Mouse (Mus musculus): Measurements from ENCODE around the gene Chchd3. TPM values are rescaled to one million over a fixed set of nuclear protein-coding genes. Genes with fewer than 3 reads are reported as not detected.

The Chchd3 gene
- polyA plus RNA-seq, 1 experiment from 2014 or later, result 103 TPM

GRCm38 (mm10) chr6:32959816-32960550, 100.1 kb downstream of the Chchd3 start:
- TF ChIP-seq CTCF (IDR thresholded peaks at IDR 0.05; ENCODE audit: low read depth), result no peak
- Histone ChIP-seq H3K9me3 (ENCODE audit: low read depth, low read length) (no peaks in the 10 kb centered on the region), H3K4me2 (no peak overlapping the region), H3K27me3 (ENCODE audit: insufficient read depth, low read length) (no peaks in the 10 kb centered on the region), H3K27ac (ENCODE audit: low read depth) (no peak overlapping the region), H3K4me3 (ENCODE audit: low read depth, low read length) (no peak overlapping the region), H3K9ac (no peak overlapping the region), H3K36me3 (ENCODE audit: insufficient read depth) (no peaks in the 10 kb centered on the region), H3K4me1 (ENCODE audit: insufficient read depth) (no peaks in the 10 kb centered on the region)
- DNase-seq, result no peak
- no peak for ATAC-seq (ENCODE audit: insufficient read depth)
- 75% methylated on average over 5 of the region's 5 CpGs for WGBS

- TF ChIP-seq CTCF (IDR thresholded peaks at IDR 0.05; ENCODE audit: low read depth), result no peak
- Histone ChIP-seq H3K4me2 (no peak overlapping the region), H3K4me3 (ENCODE audit: low read depth, low read length) (no peak overlapping the region), H3K4me1 (ENCODE audit: insufficient read depth) (no peaks in the 10 kb centered on the region), H3K36me3 (ENCODE audit: insufficient read depth) (no peaks in the 10 kb centered on the region), H3K9me3 (ENCODE audit: low read depth, low read length) (no peaks in the 10 kb centered on the region), H3K27me3 (ENCODE audit: insufficient read depth, low read length) (no peaks in the 10 kb centered on the region), H3K27ac (ENCODE audit: low read depth) (no peak overlapping the region), H3K9ac (no peak overlapping the region)
- 75% methylated on average over 3 of the region's 3 CpGs for WGBS
- no peak for ATAC-seq (ENCODE audit: insufficient read depth)
- no peak for DNase-seq
Observed at GRCm38 (mm10) chr6:32955481-32955880, 104.6 kb downstream of the Chchd3 start.

GRCm38 (mm10) chr6:32950973-32951372, 109.1 kb downstream of the Chchd3 start:
- no peak overlapping the region for H3K9ac ChIP-seq
- no peaks in the 10 kb centered on the region for H3K9me3 ChIP-seq (ENCODE audit: low read depth, low read length)
- no peak overlapping the region for H3K27ac ChIP-seq (ENCODE audit: low read depth)
- no peak overlapping the region for H3K4me2 ChIP-seq
- no peaks in the 10 kb centered on the region for H3K27me3 ChIP-seq (ENCODE audit: insufficient read depth, low read length)
- ATAC-seq (ENCODE audit: insufficient read depth) (no peak), DNase-seq (no peak)
- 64% methylated on average over 4 of the region's 4 CpGs for WGBS
- no peak for TF ChIP-seq CTCF (IDR thresholded peaks at IDR 0.05; ENCODE audit: low read depth)
- no peaks in the 10 kb centered on the region for H3K4me1 ChIP-seq (ENCODE audit: insufficient read depth)
- no peak overlapping the region for H3K4me3 ChIP-seq (ENCODE audit: low read depth, low read length)
- H3K36me3 ChIP-seq (ENCODE audit: insufficient read depth), result no peaks in the 10 kb centered on the region

- Histone ChIP-seq H3K4me3 (ENCODE audit: low read depth, low read length) (no peak overlapping the region), H3K9ac (no peak overlapping the region), H3K27ac (ENCODE audit: low read depth) (no peak overlapping the region), H3K9me3 (ENCODE audit: low read depth, low read length) (no peaks in the 10 kb centered on the region), H3K4me1 (ENCODE audit: insufficient read depth) (no peaks in the 10 kb centered on the region), H3K36me3 (ENCODE audit: insufficient read depth) (no peaks in the 10 kb centered on the region), H3K27me3 (ENCODE audit: insufficient read depth, low read length) (no peaks in the 10 kb centered on the region), H3K4me2 (no peak overlapping the region)
- TF ChIP-seq CTCF (IDR thresholded peaks at IDR 0.05; ENCODE audit: low read depth), result no peak
- WGBS, result 94% methylated on average over 3 of the region's 3 CpGs
- DNase-seq (no peak), ATAC-seq (ENCODE audit: insufficient read depth) (no peak)
Observed at GRCm38 (mm10) chr6:32949702-32950101, 110.4 kb downstream of the Chchd3 start.

GRCm38 (mm10) chr6:32947225-32947624, 112.8 kb downstream of the Chchd3 start:
- H3K9ac ChIP-seq, result no peak overlapping the region
- H3K4me2 ChIP-seq, result no peak overlapping the region
- no peak overlapping the region for H3K27ac ChIP-seq (ENCODE audit: low read depth)
- DNase-seq (no peak), ATAC-seq (ENCODE audit: insufficient read depth) (no peak)
- H3K4me3 ChIP-seq (ENCODE audit: low read depth, low read length), result no peak overlapping the region
- H3K36me3 ChIP-seq (ENCODE audit: insufficient read depth), result no peaks in the 10 kb centered on the region
- no peaks in the 10 kb centered on the region for H3K27me3 ChIP-seq (ENCODE audit: insufficient read depth, low read length)
- no peak for TF ChIP-seq CTCF (IDR thresholded peaks at IDR 0.05; ENCODE audit: low read depth)
- H3K4me1 ChIP-seq (ENCODE audit: insufficient read depth), result no peaks in the 10 kb centered on the region
- no peaks in the 10 kb centered on the region for H3K9me3 ChIP-seq (ENCODE audit: low read depth, low read length)
- 21% methylated on average over 6 of the region's 6 CpGs for WGBS

GRCm38 (mm10) chr6:32944956-32945355, 115.1 kb downstream of the Chchd3 start:
- TF ChIP-seq CTCF (IDR thresholded peaks at IDR 0.05; ENCODE audit: low read depth), result no peak
- Histone ChIP-seq H3K27ac (ENCODE audit: low read depth) (no peak overlapping the region), H3K9me3 (ENCODE audit: low read depth, low read length) (no peaks in the 10 kb centered on the region), H3K36me3 (ENCODE audit: insufficient read depth) (no peaks in the 10 kb centered on the region), H3K27me3 (ENCODE audit: insufficient read depth, low read length) (no peaks in the 10 kb centered on the region), H3K4me3 (ENCODE audit: low read depth, low read length) (no peak overlapping the region), H3K9ac (no peak overlapping the region), H3K4me1 (ENCODE audit: insufficient read depth) (peaks cover 4% of the 10 kb centered on the region; the same call in 1 of the 2 replicates), H3K4me2 (no peak overlapping the region)
- 69% methylated on average over 1 of the region's 1 CpGs for WGBS
- ATAC-seq (ENCODE audit: insufficient read depth), result no peak
- DNase-seq, result no peak

- H3K9me3 ChIP-seq (ENCODE audit: low read depth, low read length), result no peaks in the 10 kb centered on the region
- H3K27ac ChIP-seq (ENCODE audit: low read depth), result no peak overlapping the region
- DNase-seq, result no peak
- no peak for ATAC-seq (ENCODE audit: insufficient read depth)
- H3K36me3 ChIP-seq (ENCODE audit: insufficient read depth), result no peaks in the 10 kb centered on the region
- no peak overlapping the region for H3K4me2 ChIP-seq
- TF ChIP-seq CTCF (IDR thresholded peaks at IDR 0.05; ENCODE audit: low read depth), result no peak
- H3K9ac ChIP-seq, result no peak overlapping the region
- H3K4me1 ChIP-seq (ENCODE audit: insufficient read depth), result peaks cover 4% of the 10 kb centered on the region; the same call in 1 of the 2 replicates
- H3K4me3 ChIP-seq (ENCODE audit: low read depth, low read length), result no peak overlapping the region
- H3K27me3 ChIP-seq (ENCODE audit: insufficient read depth, low read length), result no peaks in the 10 kb centered on the region
- 81% methylated on average over 4 of the region's 4 CpGs for WGBS
Observed at GRCm38 (mm10) chr6:32943651-32944050, 116.4 kb downstream of the Chchd3 start.
